In the genomic region with DNA sequence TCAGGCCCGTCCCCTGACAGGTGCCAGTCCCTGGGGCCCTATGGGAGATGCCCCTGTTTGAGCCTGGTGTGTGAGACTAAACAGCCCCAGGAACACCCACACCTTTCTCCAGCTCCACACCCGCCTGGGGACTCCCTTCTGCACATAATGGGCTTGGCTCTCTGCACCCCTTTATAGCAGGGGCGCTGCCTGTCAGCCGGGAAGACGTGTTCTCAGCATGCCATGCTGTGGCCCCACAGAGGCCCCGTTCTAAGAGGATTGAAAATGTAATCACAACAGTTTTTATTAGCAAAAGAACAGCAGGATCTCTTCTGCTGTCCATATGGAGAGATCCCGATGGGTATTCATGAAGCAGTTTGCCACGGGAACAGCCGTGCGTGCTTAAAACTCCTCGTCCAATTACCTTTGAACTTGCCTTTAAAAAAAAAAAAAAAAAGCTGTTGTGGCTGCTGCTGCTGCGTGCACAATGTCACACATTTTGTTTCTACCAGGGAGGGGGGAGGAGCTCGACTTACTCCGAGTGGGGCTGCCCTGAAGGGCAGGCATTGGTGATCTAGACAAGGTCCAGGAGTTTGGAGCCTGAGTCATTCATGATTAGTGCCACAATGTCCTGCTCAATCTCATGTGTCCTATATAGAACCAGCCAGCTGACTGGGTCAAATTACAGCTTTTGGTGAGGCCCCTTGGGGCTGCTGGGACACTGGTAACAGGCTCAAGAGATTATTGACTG, we compare ENCODE assay signal across 9 mouse cellular contexts.
DNase-seq lines count a peak whose midpoint lies in the region; ATAC-seq and TF ChIP-seq lines count a peak whose summit lies in the region.
"Had no signal": no experiment of that assay in that cellular context is flagged by ENCODE, and none has a peak within 500 bp of the region (broad histone marks: within the 10 kb centered on the region; RNA-seq: fewer than 3 reads in every experiment).

No protein-coding gene starts in this region.

- peaks cover 10% of the 10 kb centered on the region; the same call in 1 of the 2 replicates for H3K27me3 ChIP-seq in midbrain, embryonic 10.5 days (ENCODE audit: low read depth, poor library complexity, severe bottlenecking)
- H3K27me3 ChIP-seq in midbrain, embryonic 16.5 days (ENCODE audit: control insufficient read depth, insufficient read depth, low read depth, low read length) = no peaks in the 10 kb centered on the region
- no peaks in the 10 kb centered on the region for H3K27me3 ChIP-seq in intestine, postnatal 0 days (replicated peaks; ENCODE audit: control insufficient read depth, insufficient read depth, low read length)
- H3K27me3 ChIP-seq in stomach, embryonic 16.5 days (ENCODE audit: control insufficient read depth, insufficient read depth, low read length) = no peaks in the 10 kb centered on the region
- H3K27me3 ChIP-seq in kidney, adult 2 months (replicated peaks; ENCODE audit: control insufficient read depth, insufficient read depth, low read length) = no peaks in the 10 kb centered on the region

- no peak for ATAC-seq in midbrain, embryonic 16.5 days
- peak; percentile 84 for ATAC-seq in intestine, postnatal 0 days
- peak; percentile 47; the same call in 1 of the 2 replicates for ATAC-seq in stomach, embryonic 16.5 days (ENCODE audit: insufficient read depth, low FRiP score)

- TF ChIP-seq CTCF in intestine, postnatal 0 days (IDR thresholded peaks at IDR 0.05; ENCODE audit: low read depth) = no peak
- no peak for TF ChIP-seq CTCF in kidney, adult 2 months (conservative IDR thresholded peaks at IDR 0.05; ENCODE audit: insufficient read depth, insufficient read length, low read depth, low read length)

- H3K27ac ChIP-seq in midbrain, embryonic 10.5 days (replicated peaks) = peak overlapping the region; percentile 81
- no peak overlapping the region for H3K27ac ChIP-seq in midbrain, embryonic 16.5 days (ENCODE audit: low read length)
- no peak overlapping the region for H3K27ac ChIP-seq in intestine, postnatal 0 days (ENCODE audit: low read depth, low read length)
- H3K27ac ChIP-seq in stomach, embryonic 16.5 days (ENCODE audit: low read length) = no peak overlapping the region
- no peak overlapping the region for H3K27ac ChIP-seq in kidney, adult 2 months (ENCODE audit: insufficient read depth, low read depth, low read length)

- TF ChIP-seq POLR2A in kidney, adult 2 months (IDR thresholded peaks at IDR 0.05; ENCODE audit: low read depth, low read length) = no peak

- DNase-seq in midbrain, embryonic 10.5 days (ENCODE audit: low spot score) = peak; percentile 43
- DNase-seq in forelimb bud, embryonic 11.5 days (ENCODE audit: low read depth, low spot score) = peak; percentile 37
- DNase-seq in kidney, adult 2 months = no peak
- no peak for DNase-seq in kidney, postnatal 4 days
- no peak for DNase-seq in spleen, adult 18-20 months
- DNase-seq: thymus, postnatal 4 days had no signal

- peaks cover 33% of the 10 kb centered on the region for H3K4me1 ChIP-seq in midbrain, embryonic 10.5 days
- H3K4me1 ChIP-seq in midbrain, embryonic 16.5 days (ENCODE audit: control insufficient read depth, insufficient read depth, low read length) = peaks cover 7% of the 10 kb centered on the region; the same call in 1 of the 2 replicates
- H3K4me1 ChIP-seq in intestine, postnatal 0 days (replicated peaks; ENCODE audit: control insufficient read depth, insufficient read depth, low read length) = no peaks in the 10 kb centered on the region
- peaks cover 8% of the 10 kb centered on the region; the same call in 1 of the 2 replicates for H3K4me1 ChIP-seq in stomach, embryonic 16.5 days (ENCODE audit: control insufficient read depth, insufficient read depth, low read length)
- no peaks in the 10 kb centered on the region for H3K4me1 ChIP-seq in kidney, adult 2 months (ENCODE audit: control insufficient read depth, insufficient read depth, low read length)

- WGBS in midbrain, embryonic 10.5 days = 29% methylated on average over 14 of the region's 14 CpGs
- 12% methylated on average over 14 of the region's 14 CpGs for WGBS in midbrain, embryonic 16.5 days
- 29% methylated on average over 14 of the region's 14 CpGs for WGBS in intestine, postnatal 0 days
- WGBS in stomach, embryonic 16.5 days = 36% methylated on average over 14 of the region's 14 CpGs
- WGBS in kidney, adult 2 months = 41% methylated on average over 14 of the region's 14 CpGs

- no peak overlapping the region for H3K9ac ChIP-seq in midbrain, embryonic 16.5 days (ENCODE audit: low read depth, low read length)
- H3K9ac ChIP-seq in intestine, postnatal 0 days (ENCODE audit: low read depth, low read length) = no peak overlapping the region
- H3K9ac ChIP-seq in stomach, embryonic 16.5 days (ENCODE audit: low read length) = no peak overlapping the region

- H3K36me3 ChIP-seq in midbrain, embryonic 10.5 days = no peaks in the 10 kb centered on the region
- no peaks in the 10 kb centered on the region for H3K36me3 ChIP-seq in midbrain, embryonic 16.5 days (ENCODE audit: control insufficient read depth, insufficient read depth, low read length)
- H3K36me3 ChIP-seq in intestine, postnatal 0 days (ENCODE audit: control insufficient read depth, insufficient read depth) = no peaks in the 10 kb centered on the region
- no peaks in the 10 kb centered on the region for H3K36me3 ChIP-seq in stomach, embryonic 16.5 days (ENCODE audit: control insufficient read depth, insufficient read depth, low read length)
- H3K36me3 ChIP-seq in kidney, adult 2 months (ENCODE audit: control insufficient read depth, insufficient read depth, low read length) = no peaks in the 10 kb centered on the region

- H3K4me3 ChIP-seq in midbrain, embryonic 10.5 days = no peak overlapping the region
- no peak overlapping the region for H3K4me3 ChIP-seq in midbrain, embryonic 16.5 days (ENCODE audit: low read depth, low read length)
- no peak overlapping the region for H3K4me3 ChIP-seq in intestine, postnatal 0 days (ENCODE audit: low read depth, low read length)
- no peak overlapping the region for H3K4me3 ChIP-seq in stomach, embryonic 16.5 days (replicated peaks; ENCODE audit: low read length)
- H3K4me3 ChIP-seq in kidney, adult 2 months (ENCODE audit: insufficient read depth, low read depth, low read length) = no peak overlapping the region

- H3K4me2 ChIP-seq in midbrain, embryonic 16.5 days (ENCODE audit: low read length) = no peak overlapping the region
- H3K4me2 ChIP-seq in intestine, postnatal 0 days (replicated peaks; ENCODE audit: low read depth) = no peak overlapping the region; the same call in 1 of the 2 replicates
- H3K4me2 ChIP-seq in stomach, embryonic 16.5 days (ENCODE audit: low read depth, low read length) = no peak overlapping the region

- H3K9me3 ChIP-seq in midbrain, embryonic 10.5 days (replicated peaks) = peaks cover 6% of the 10 kb centered on the region; the same call in 1 of the 2 replicates
- no peaks in the 10 kb centered on the region; the same call in 1 of the 2 replicates for H3K9me3 ChIP-seq in midbrain, embryonic 16.5 days (replicated peaks; ENCODE audit: control insufficient read depth, low read length, poor library complexity, severe bottlenecking)
- H3K9me3 ChIP-seq in intestine, postnatal 0 days (ENCODE audit: control insufficient read depth) = no peaks in the 10 kb centered on the region
- H3K9me3 ChIP-seq in stomach, embryonic 16.5 days (replicated peaks; ENCODE audit: control insufficient read depth, low read length) = no peaks in the 10 kb centered on the region

Comparison
In these comparisons a context has a peak if more than half of its experiments do, and no peak if none do; other contexts are left out.
1. DNase-seq: peak in midbrain, embryonic 10.5 days (single experiment) and forelimb bud, embryonic 11.5 days (single experiment); none in kidney, adult 2 months (single experiment), kidney, postnatal 4 days (0 of 2) and spleen, adult 18-20 months (0 of 2).